Mouse (Mus musculus) limb, embryonic 14.5 days (tissue): ENCODE results near the gene Fam185a. TPM values are rescaled to one million over a fixed set of nuclear protein-coding genes. Genes with fewer than 3 reads are reported as not detected.

Experiments used
- ATAC-seq: fragments of 200-750 bp; cut with Nextera tagmentation; 2 replicates; pipeline ENCODE4 v1.8.0; 2017; ENCODE audit warnings: low read depth, moderate number of reproducible peaks, moderate TSS enrichment; ENCODE audit not compliant: low FRiP score
- DNase-seq: peaks from one replicate; pipeline ENCODE4 v3.0.0-alpha.2; 2015; ENCODE audit warnings: low spot score
- H3K27ac ChIP-seq: fragments of 300-500 bp; sonication (generic); replicated peaks from 2 replicates; pipeline ENCODE4 v1.5.1; 2014; ENCODE audit warnings: low read depth, mild to moderate bottlenecking, low read length, moderate library complexity, mixed read lengths
- H3K27me3 ChIP-seq: fragments of 300-500 bp; sonication (generic); 2 replicates; pipeline ENCODE4 v1.6.1; 2014; ENCODE audit warnings: low read length, mixed read lengths; ENCODE audit not compliant: control insufficient read depth, insufficient read depth
- H3K36me3 ChIP-seq: fragments of 300-500 bp; sonication (generic); 2 replicates; pipeline ENCODE4 v1.6.1; 2014; ENCODE audit warnings: mild to moderate bottlenecking, low read length, moderate library complexity, mixed read lengths; ENCODE audit not compliant: control insufficient read depth, insufficient read depth
- H3K4me1 ChIP-seq: fragments of 300-500 bp; sonication (generic); 2 replicates; pipeline ENCODE4 v1.6.1; 2014; ENCODE audit warnings: antibody characterized with exemption, low read length, mixed read lengths; ENCODE audit not compliant: control insufficient read depth, insufficient read depth
- H3K4me2 ChIP-seq: fragments of 300-500 bp; sonication (generic); replicated peaks from 2 replicates; pipeline ENCODE4 v1.6.1; 2014; ENCODE audit warnings: low read depth, mild to moderate bottlenecking, low read length, moderate library complexity; ENCODE audit not compliant: severe bottlenecking
- H3K4me3 ChIP-seq: fragments of 300-500 bp; sonication (generic); replicated peaks from 2 replicates; pipeline ENCODE4 v1.5.1; 2014; ENCODE audit warnings: low read length
- H3K9ac ChIP-seq: fragments of 300-500 bp; sonication (generic); 2 replicates; pipeline ENCODE4 v1.6.1; 2014; ENCODE audit warnings: mild to moderate bottlenecking, low read depth, low read length, moderate library complexity; ENCODE audit not compliant: severe bottlenecking
- H3K9me3 ChIP-seq: fragments of 300-500 bp; sonication (generic); 2 replicates; pipeline ENCODE4 v1.6.1; 2016; ENCODE audit warnings: low read length; ENCODE audit not compliant: control insufficient read depth
- POLR2A ChIP-seq: fragments of 200-500 bp; IDR thresholded peaks from 2 replicates; pipeline ENCODE4 v1.8.0; 2012; ENCODE audit warnings: inconsistent platforms, mild to moderate bottlenecking, moderate library complexity, borderline replicate concordance; ENCODE audit not compliant: insufficient read depth, insufficient read length; ENCODE audit errors: extremely low read depth
- WGBS: fragments of 180-500 bp; shearing (Covaris S2); extraction: QIAGEN DNeasy Blood & Tissue Kit; methylation state at CpG from one replicate; pipeline ENCODE4 v1.1.7; 2014; 5-methylcytosine and 5-hydroxymethylcytosine counted together
- polyA plus RNA-seq, 2 experiments: library from polyadenylated mRNA; depleted of rRNA in 1 of 2; stranded (reverse) in 1 of 2; unstranded in 1 of 2; fragments of >200 nt; fragmentation: Nextera tagmentation in 1 of 2; extraction: Ambion mirVana in 1 of 2; gene quantifications; 2 replicates each; pipeline versions ENCODE4 v1.2.1 to v1.2.3; 2012 to 2014

The Fam185a gene
- polyA plus RNA-seq, 2 experiments: 4.4 to 4.9 TPM

- DNase-seq (no peak), ATAC-seq (no peak)
- Histone ChIP-seq H3K4me3 (no peak overlapping the region), H3K9me3 (no peaks in the 10 kb centered on the region), H3K4me2 (no peak overlapping the region), H3K9ac (no peak overlapping the region), H3K4me1 (peaks cover 25% of the 10 kb centered on the region), H3K27me3 (no peaks in the 10 kb centered on the region), H3K27ac (no peak overlapping the region), H3K36me3 (no peaks in the 10 kb centered on the region)
- TF ChIP-seq POLR2A: no peak
- WGBS: 58% methylated on average over 3 of the region's 3 CpGs
Observed at GRCm38 (mm10) chr5:21494781-21495180, 70.0 kb downstream of the Fam185a start.

- Histone ChIP-seq H3K27me3 (no peaks in the 10 kb centered on the region), H3K27ac (peak overlapping the region; percentile 14), H3K9ac (no peak overlapping the region), H3K4me2 (no peak overlapping the region), H3K4me1 (peaks cover 24% of the 10 kb centered on the region), H3K4me3 (no peak overlapping the region), H3K9me3 (no peaks in the 10 kb centered on the region), H3K36me3 (no peaks in the 10 kb centered on the region)
- DNase-seq: peak; percentile 81
- 21% methylated on average over 6 of the region's 6 CpGs for WGBS
- ATAC-seq: peak; percentile 71
- TF ChIP-seq POLR2A: no peak
Observed at GRCm38 (mm10) chr5:21496321-21496720, 71.6 kb downstream of the Fam185a start.

GRCm38 (mm10) chr5:21496881-21497280 lies 72.1 kb downstream of the Fam185a start:
- Histone ChIP-seq H3K4me3 (no peak overlapping the region), H3K4me1 (peaks cover 29% of the 10 kb centered on the region), H3K9me3 (no peaks in the 10 kb centered on the region), H3K4me2 (no peak overlapping the region), H3K27ac (peak overlapping the region; percentile 14; the same call in 1 of the 2 replicates), H3K9ac (no peak overlapping the region), H3K36me3 (no peaks in the 10 kb centered on the region), H3K27me3 (no peaks in the 10 kb centered on the region)
- DNase-seq (no peak), ATAC-seq (no peak)
- no peak for TF ChIP-seq POLR2A
- 26% methylated on average over 3 of the region's 3 CpGs for WGBS

- no peak for TF ChIP-seq POLR2A
- WGBS: 85% methylated on average over 2 of the region's 2 CpGs
- H3K4me2 ChIP-seq: no peak overlapping the region
- no peaks in the 10 kb centered on the region for H3K36me3 ChIP-seq
- H3K27me3 ChIP-seq: no peaks in the 10 kb centered on the region
- ATAC-seq (no peak), DNase-seq (no peak)
- H3K4me1 ChIP-seq: peaks cover 24% of the 10 kb centered on the region
- no peak overlapping the region for H3K4me3 ChIP-seq
- no peak overlapping the region for H3K27ac ChIP-seq
- H3K9ac ChIP-seq: no peak overlapping the region
- no peaks in the 10 kb centered on the region for H3K9me3 ChIP-seq
Observed at GRCm38 (mm10) chr5:21498490-21498889, 73.7 kb downstream of the Fam185a start.

GRCm38 (mm10) chr5:21498925-21499324 lies 74.2 kb downstream of the Fam185a start:
- DNase-seq (no peak), ATAC-seq (no peak)
- no peaks in the 10 kb centered on the region for H3K27me3 ChIP-seq
- no peaks in the 10 kb centered on the region for H3K9me3 ChIP-seq
- 78% methylated on average over 11 of the region's 11 CpGs for WGBS
- no peak overlapping the region for H3K4me2 ChIP-seq
- no peak overlapping the region for H3K4me3 ChIP-seq
- no peaks in the 10 kb centered on the region for H3K36me3 ChIP-seq
- peaks cover 24% of the 10 kb centered on the region for H3K4me1 ChIP-seq
- H3K9ac ChIP-seq: no peak overlapping the region
- TF ChIP-seq POLR2A: no peak
- H3K27ac ChIP-seq: no peak overlapping the region

- Histone ChIP-seq H3K36me3 (no peaks in the 10 kb centered on the region), H3K9me3 (no peaks in the 10 kb centered on the region), H3K4me3 (no peak overlapping the region), H3K4me2 (no peak overlapping the region), H3K27ac (no peak overlapping the region), H3K9ac (no peak overlapping the region), H3K4me1 (peaks cover 27% of the 10 kb centered on the region), H3K27me3 (no peaks in the 10 kb centered on the region)
- 81% methylated on average over 10 of the region's 10 CpGs for WGBS
- DNase-seq (no peak), ATAC-seq (no peak)
- no peak for TF ChIP-seq POLR2A
Observed at GRCm38 (mm10) chr5:21500133-21500532, 75.4 kb downstream of the Fam185a start.
